In the genomic region with DNA sequence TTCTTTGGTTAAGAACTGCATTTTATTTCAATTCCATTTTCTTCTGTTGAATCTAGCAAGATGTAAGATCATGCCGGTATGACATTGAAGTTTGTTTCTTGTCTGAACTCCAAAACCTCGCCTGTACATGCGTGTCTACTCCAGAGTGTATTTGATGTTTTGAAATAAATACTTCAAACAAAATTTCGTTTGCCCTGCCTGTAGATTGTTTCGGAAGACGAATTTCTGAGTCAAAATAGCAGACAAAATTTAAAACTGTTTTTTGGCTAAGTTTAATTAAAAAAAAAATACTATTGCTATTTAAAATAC, we compare ENCODE assay signal across 8 mouse cellular contexts. TPM values are rescaled to one million over a fixed set of nuclear protein-coding genes. Genes with fewer than 3 reads are reported as not detected.
DNase-seq lines count a peak whose midpoint lies in the region; ATAC-seq and TF ChIP-seq lines count a peak whose summit lies in the region.

No protein-coding gene starts in this region.

- no peak for TF ChIP-seq POLR2A in liver, adult 2 months (IDR thresholded peaks at IDR 0.05; ENCODE audit: extremely low read depth, insufficient read depth, low read length)
- TF ChIP-seq POLR2A in myocyte (IDR thresholded peaks at IDR 0.05; ENCODE audit: insufficient read length, low read depth) = no peak

- H3K4me3 ChIP-seq in liver, adult 2 months (ENCODE audit: insufficient read depth, low read depth, low read length) = peak overlapping the region; percentile 47; the same call in 1 of the 2 replicates
- peak overlapping the region; percentile 58 for H3K4me3 ChIP-seq in embryonic facial prominence, embryonic 15.5 days (replicated peaks)
- peak overlapping the region; percentile 45 for H3K4me3 ChIP-seq in intestine, embryonic 15.5 days (replicated peaks)
- H3K4me3 ChIP-seq in myocyte = peak overlapping the region; percentile 29

- no peaks in the 10 kb centered on the region for H3K79me2 ChIP-seq in liver, adult 2 months (ENCODE audit: control insufficient read depth, insufficient read depth, low read length)
- H3K79me2 ChIP-seq in myocyte (ENCODE audit: control insufficient read depth, insufficient read depth) = no peaks in the 10 kb centered on the region

- ATAC-seq in embryonic facial prominence, embryonic 15.5 days (ENCODE audit: insufficient number of reproducible peaks, low FRiP score, low TSS enrichment, low read depth) = no peak
- no peak for ATAC-seq in intestine, embryonic 15.5 days

- no peak for TF ChIP-seq CTCF in liver, adult 2 months (IDR thresholded peaks at IDR 0.05; ENCODE audit: low read depth, low read length)

- H3K4me1 ChIP-seq in liver, adult 2 months (ENCODE audit: control insufficient read depth, insufficient read depth, low read length) = peaks cover 2% of the 10 kb centered on the region; the same call in 1 of the 2 replicates
- 0 out of 2 replicates have a peak, but pooled peaks cover 5% of the 10 kb centered on the region for H3K4me1 ChIP-seq in embryonic facial prominence, embryonic 15.5 days
- 0 out of 2 replicates have a peak, but pooled peaks cover 2% of the 10 kb centered on the region for H3K4me1 ChIP-seq in intestine, embryonic 15.5 days (replicated peaks)

- no peak for DNase-seq in liver, adult 2 months (ENCODE audit: extremely low read depth, low read depth, low spot score)
- no peak for DNase-seq in liver
- DNase-seq in embryo, embryonic 9.5 days (ENCODE audit: extremely low spot score) = no peak
- DNase-seq in cerebellum, postnatal 4 days (ENCODE audit: low spot score in 2 of 2) = no peak
- no peak for DNase-seq in frontal cortex, postnatal 36 days (ENCODE audit: low spot score in 2 of 2)

- WGBS in liver, adult 2 months = under 1% methylated on average over 6 of the region's 6 CpGs
- WGBS in embryonic facial prominence, embryonic 15.5 days = 0% methylated on average over 6 of the region's 6 CpGs
- WGBS in intestine, embryonic 15.5 days = under 1% methylated on average over 6 of the region's 6 CpGs

- H3K9ac ChIP-seq in liver, adult 2 months (ENCODE audit: low read depth, low read length) = no peak overlapping the region
- no peak overlapping the region for H3K9ac ChIP-seq in embryonic facial prominence, embryonic 15.5 days
- H3K9ac ChIP-seq in intestine, embryonic 15.5 days = no peak overlapping the region

- H3ac ChIP-seq in myocyte (ENCODE audit: control insufficient read depth, insufficient read length) = no peak overlapping the region

- H3K9me3 ChIP-seq in embryonic facial prominence, embryonic 15.5 days (replicated peaks) = no peaks in the 10 kb centered on the region
- H3K9me3 ChIP-seq in intestine, embryonic 15.5 days = no peaks in the 10 kb centered on the region

- H3K36me3 ChIP-seq in liver, adult 2 months (ENCODE audit: control insufficient read depth, insufficient read depth, low read length) = no peaks in the 10 kb centered on the region
- H3K36me3 ChIP-seq in embryonic facial prominence, embryonic 15.5 days = no peaks in the 10 kb centered on the region
- H3K36me3 ChIP-seq in intestine, embryonic 15.5 days = no peaks in the 10 kb centered on the region
- no peaks in the 10 kb centered on the region for H3K36me3 ChIP-seq in myocyte (ENCODE audit: control insufficient read depth, insufficient read depth)

- no peak overlapping the region for H3K27ac ChIP-seq in liver, adult 2 months (replicated peaks; ENCODE audit: insufficient read depth, low read depth, low read length)
- H3K27ac ChIP-seq in embryonic facial prominence, embryonic 15.5 days (replicated peaks) = peak overlapping the region; percentile 65
- H3K27ac ChIP-seq in intestine, embryonic 15.5 days = no peak overlapping the region

- peak overlapping the region; percentile 82 for H3K4me2 ChIP-seq in embryonic facial prominence, embryonic 15.5 days (replicated peaks)
- peak overlapping the region; percentile 75 for H3K4me2 ChIP-seq in intestine, embryonic 15.5 days (replicated peaks)
- peak overlapping the region; percentile 88 for H3K4me2 ChIP-seq in myocyte (ENCODE audit: low read depth)

- no peaks in the 10 kb centered on the region for H3K27me3 ChIP-seq in liver, adult 2 months (ENCODE audit: control insufficient read depth, insufficient read depth, low read length)
- H3K27me3 ChIP-seq in embryonic facial prominence, embryonic 15.5 days = no peaks in the 10 kb centered on the region
- no peaks in the 10 kb centered on the region for H3K27me3 ChIP-seq in intestine, embryonic 15.5 days (replicated peaks)
- H3K27me3 ChIP-seq in myocyte (ENCODE audit: control insufficient read depth, insufficient read depth, insufficient read length) = no peaks in the 10 kb centered on the region

TF ChIP-seq in myocyte, 11 proteins besides CTCF, POLR2A, EP300 and RAD21:
- TF ChIP-seq SRF (IDR thresholded peaks at IDR 0.05; ENCODE audit: control insufficient read depth, insufficient read length, low read depth) (no peak), USF1 (IDR thresholded peaks at IDR 0.05; ENCODE audit: low read depth) (no peak), MAX (IDR thresholded peaks at IDR 0.05; ENCODE audit: low read depth) (no peak)

RNA-seq across cellular contexts. Expression of a gene that starts 12.6 kb away (rescaled TPM):
- total RNA-seq in liver, adult 2 months (2014; rRNA removed) = 706 and 873 TPM in 2 replicates
- polyA plus RNA-seq in liver, adult 2 months (2012; rRNA removed) = 8.5 and 26.7 TPM in 2 replicates
- 6.1 and 7.1 TPM in 2 replicates for polyA plus RNA-seq in embryonic facial prominence, embryonic 15.5 days (2015; fragmentation: Nextera tagmentation; extraction: Ambion mirVana)
- polyA plus RNA-seq in intestine, embryonic 15.5 days (2015; fragmentation: Nextera tagmentation; extraction: Ambion mirVana) = 4.6 and 4.8 TPM in 2 replicates
- polyA plus RNA-seq in myocyte (2012; fragmentation: generic; extraction: Trizol) = 21.5 TPM

RNA-seq across cellular contexts. Expression of a gene that starts 15.5 kb away (rescaled TPM):
- 9.2 and 13.4 TPM in 2 replicates for total RNA-seq in liver, adult 2 months (2014; rRNA removed)
- polyA plus RNA-seq in liver, adult 2 months (2012; rRNA removed) = 2.1 and 2.9 TPM in 2 replicates
- polyA plus RNA-seq in embryonic facial prominence, embryonic 15.5 days (2015; fragmentation: Nextera tagmentation; extraction: Ambion mirVana) = 2.7 and 3.4 TPM in 2 replicates
- polyA plus RNA-seq in intestine, embryonic 15.5 days (2015; fragmentation: Nextera tagmentation; extraction: Ambion mirVana) = 6.7 TPM in 1 of 2 replicates, not detected in the other
- polyA plus RNA-seq in myocyte (2012; fragmentation: generic; extraction: Trizol) = 24.4 TPM

RNA-seq across cellular contexts. Expression of a gene that starts 17.0 kb away (rescaled TPM):
- 5.6 and 12.9 TPM in 2 replicates for total RNA-seq in liver, adult 2 months (2014; rRNA removed)
- polyA plus RNA-seq in liver, adult 2 months (2012; rRNA removed) = 0.26 TPM in 1 of 2 replicates, not detected in the other
- 3.2 and 5.3 TPM in 2 replicates for polyA plus RNA-seq in embryonic facial prominence, embryonic 15.5 days (2015; fragmentation: Nextera tagmentation; extraction: Ambion mirVana)
- 6.1 and 6.2 TPM in 2 replicates for polyA plus RNA-seq in intestine, embryonic 15.5 days (2015; fragmentation: Nextera tagmentation; extraction: Ambion mirVana)
- 3.3 TPM for polyA plus RNA-seq in myocyte (2012; fragmentation: generic; extraction: Trizol)

RNA-seq across cellular contexts. Expression of a gene that starts 24.9 kb away (rescaled TPM):
- total RNA-seq in liver, adult 2 months (2014; rRNA removed) = 1.3 and 1.5 TPM in 2 replicates
- 0.07 and 0.09 TPM in 2 replicates for polyA plus RNA-seq in liver, adult 2 months (2012; rRNA removed)
- polyA plus RNA-seq in embryonic facial prominence, embryonic 15.5 days (2015; fragmentation: Nextera tagmentation; extraction: Ambion mirVana) = 1.0 and 1.1 TPM in 2 replicates
- polyA plus RNA-seq in intestine, embryonic 15.5 days (2015; fragmentation: Nextera tagmentation; extraction: Ambion mirVana) = 1.1 and 1.3 TPM in 2 replicates
- polyA plus RNA-seq in myocyte (2012; fragmentation: generic; extraction: Trizol) = 1.1 TPM

RNA-seq across cellular contexts. Expression of a gene that starts 25.6 kb away (rescaled TPM):
- total RNA-seq in liver, adult 2 months (2014; rRNA removed) = 11.1 and 14.2 TPM in 2 replicates
- 0.29 and 0.30 TPM in 2 replicates for polyA plus RNA-seq in liver, adult 2 months (2012; rRNA removed)
- polyA plus RNA-seq in embryonic facial prominence, embryonic 15.5 days (2015; fragmentation: Nextera tagmentation; extraction: Ambion mirVana) = 0.25 and 0.37 TPM in 2 replicates
- polyA plus RNA-seq in intestine, embryonic 15.5 days (2015; fragmentation: Nextera tagmentation; extraction: Ambion mirVana) = 0.45 and 0.97 TPM in 2 replicates
- polyA plus RNA-seq in myocyte (2012; fragmentation: generic; extraction: Trizol) = 0.91 TPM
